Mouse (Mus musculus) fibroblast of lung, adult 2 months (primary cell): Measurements from ENCODE around the gene Nfix.
"Not testable (repeated sequence)": the region's sequence is repeated elsewhere in the genome, so short reads cannot be mapped to it uniquely, and the experiment has no call there.

Source experiments
- DNase-seq: peaks from one replicate; pipeline ENCODE4 v3.0.0-alpha.2; 2011; ENCODE audit warnings: low read depth

The Nfix gene

DNA sequence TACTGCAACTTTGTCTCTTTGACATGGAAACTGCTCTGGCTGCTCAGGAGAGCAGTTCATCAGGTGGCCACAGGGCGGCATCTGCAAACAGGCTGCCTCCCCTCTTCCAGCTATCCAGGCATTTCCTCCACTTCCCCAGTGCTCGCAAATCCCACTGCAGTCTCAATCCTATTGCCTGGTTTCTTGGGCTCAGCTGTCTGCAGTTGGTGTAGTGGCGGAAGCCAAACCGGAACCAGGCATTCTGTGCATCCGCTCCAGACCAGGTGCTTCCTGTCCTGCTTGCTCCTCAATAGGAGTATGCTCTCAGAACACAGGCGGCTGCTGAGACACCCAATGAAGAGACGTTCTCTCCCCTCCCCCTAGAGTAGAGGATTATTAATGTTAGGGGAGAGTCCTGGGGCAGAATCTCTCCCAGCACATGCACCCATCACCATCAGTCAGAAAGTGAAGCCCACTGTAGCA, 100.3 kb downstream of the Nfix start:
- no peak for DNase-seq

DNA sequence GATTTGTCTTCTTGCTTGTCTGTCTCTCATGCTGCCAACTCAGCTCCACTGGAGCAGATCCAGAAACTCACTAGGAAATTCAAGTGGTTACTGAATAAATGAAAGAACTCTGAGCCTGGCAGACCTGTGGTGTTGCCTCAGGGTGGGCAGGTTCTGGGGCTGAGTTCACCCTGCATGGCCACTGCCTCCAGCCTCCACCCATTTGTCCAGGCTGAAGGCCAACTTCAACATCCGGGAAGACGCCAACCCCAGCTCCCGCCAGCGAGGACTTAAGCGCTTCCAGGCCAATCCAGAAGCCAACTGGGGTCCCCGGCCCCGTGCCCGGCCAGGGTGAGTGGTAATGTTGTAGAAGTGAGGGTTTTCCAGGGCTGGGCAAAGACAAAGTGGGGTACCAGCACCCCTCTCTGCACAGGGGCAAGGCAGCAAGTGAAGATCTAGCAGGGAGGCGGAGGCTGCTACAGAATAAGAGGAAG, 101.2 kb downstream of the Nfix start:
- DNase-seq, result peak; percentile 81

DNA sequence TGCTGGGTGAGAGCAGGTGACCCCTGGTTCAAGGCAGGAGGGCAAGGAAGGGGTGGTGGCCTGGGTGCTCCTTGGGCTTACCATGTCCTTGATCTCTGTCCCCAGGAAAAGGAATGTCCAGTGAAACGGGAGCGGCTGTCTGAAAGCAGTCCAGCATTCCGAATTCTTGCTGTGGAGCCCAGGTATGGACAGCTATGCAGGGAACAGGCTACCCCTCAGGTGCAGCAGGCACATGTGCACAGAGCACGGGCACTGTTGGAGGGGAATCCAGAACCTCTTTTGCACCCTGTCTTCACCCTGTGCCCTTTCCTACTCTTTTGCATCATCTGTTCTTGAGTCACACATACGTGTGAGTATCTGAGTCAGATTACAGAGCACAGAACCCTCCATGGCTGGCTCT, 101.9 kb downstream of the Nfix start:
- no peak for DNase-seq

DNA sequence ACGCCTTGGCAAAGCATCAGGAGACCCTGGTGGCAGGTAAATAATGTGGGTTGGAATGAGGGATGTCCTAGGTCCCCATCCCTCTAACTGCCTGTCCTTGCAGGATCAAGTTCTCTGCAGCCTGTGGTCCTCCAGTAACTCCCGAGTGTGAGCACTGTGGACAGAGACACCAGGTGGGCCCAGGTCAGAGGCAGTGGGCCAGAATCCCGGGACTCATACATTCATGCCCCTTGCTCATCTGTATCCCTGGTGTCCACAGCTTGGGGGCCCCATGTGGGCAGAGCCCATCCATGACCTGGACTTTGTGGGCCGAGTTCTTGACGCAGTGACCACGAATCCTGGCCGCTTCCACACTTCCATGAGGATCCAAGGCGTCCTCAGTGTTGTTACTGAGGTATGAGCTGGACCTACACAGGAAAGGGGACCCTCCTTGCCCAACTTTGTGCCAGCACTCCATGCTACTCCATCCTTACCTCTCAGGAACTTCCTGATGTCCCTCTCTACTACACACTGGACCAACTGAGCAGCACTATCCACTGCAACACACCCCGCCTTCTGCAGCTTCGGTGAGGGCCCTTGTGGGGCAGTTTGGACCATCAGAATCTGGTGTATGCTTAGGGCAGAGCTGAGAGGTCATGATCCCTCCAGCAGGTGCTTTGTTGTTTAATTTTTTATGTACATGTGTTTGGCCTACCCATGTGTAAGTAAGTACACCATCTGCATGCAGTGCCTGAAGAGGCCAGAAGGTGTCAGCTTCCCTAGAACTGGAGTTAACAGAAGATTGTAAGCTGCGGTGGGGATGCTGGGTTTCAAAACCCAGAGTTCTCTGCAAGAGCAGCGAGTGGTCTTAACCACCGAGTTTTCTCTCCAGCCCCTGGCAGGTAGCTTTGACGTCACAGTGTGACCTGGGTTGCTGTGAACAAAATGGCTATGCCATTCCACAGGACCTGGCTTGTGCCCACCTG, 102.7 kb downstream of the Nfix start:
- DNase-seq, result no peak

DNA sequence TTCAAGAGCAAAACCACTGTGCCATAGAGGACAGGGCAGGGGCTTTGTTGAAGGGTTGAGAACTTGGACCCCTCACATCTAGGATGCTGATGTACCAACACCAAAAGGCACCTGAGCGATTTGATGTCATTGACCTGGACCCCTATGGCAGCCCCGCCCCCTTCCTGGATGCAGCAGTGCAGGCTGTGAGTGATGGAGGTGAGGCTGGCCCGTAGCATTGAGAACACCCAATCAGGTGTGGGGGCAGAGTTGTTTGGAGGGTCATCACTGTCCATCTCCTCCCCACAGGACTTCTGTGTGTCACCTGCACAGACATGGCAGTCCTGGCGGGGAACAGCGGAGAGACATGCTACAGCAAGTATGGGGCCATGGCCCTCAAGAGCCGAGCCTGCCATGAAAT, 105.0 kb downstream of the Nfix start:
- DNase-seq, result no peak

DNA sequence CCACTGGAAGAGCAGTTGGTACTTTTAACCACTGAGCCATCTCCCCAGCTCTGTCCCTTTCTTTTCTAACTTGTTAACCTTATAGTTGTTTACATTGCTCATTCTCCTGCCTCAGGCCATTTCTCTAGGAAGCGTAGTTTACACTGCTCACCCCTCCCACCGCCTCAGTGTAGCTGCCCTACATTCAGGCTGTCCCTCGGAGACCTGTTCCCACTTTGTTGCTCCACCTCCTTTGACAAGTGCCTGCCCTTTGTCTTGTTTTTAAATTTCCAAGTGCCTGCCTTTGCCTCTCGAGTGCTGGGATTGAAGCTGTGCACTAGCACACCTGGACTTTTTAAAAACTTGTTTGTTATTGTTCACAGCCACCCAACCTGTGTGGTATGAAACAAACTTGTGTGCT, 106.8 kb downstream of the Nfix start:
- DNase-seq, result no peak

DNA sequence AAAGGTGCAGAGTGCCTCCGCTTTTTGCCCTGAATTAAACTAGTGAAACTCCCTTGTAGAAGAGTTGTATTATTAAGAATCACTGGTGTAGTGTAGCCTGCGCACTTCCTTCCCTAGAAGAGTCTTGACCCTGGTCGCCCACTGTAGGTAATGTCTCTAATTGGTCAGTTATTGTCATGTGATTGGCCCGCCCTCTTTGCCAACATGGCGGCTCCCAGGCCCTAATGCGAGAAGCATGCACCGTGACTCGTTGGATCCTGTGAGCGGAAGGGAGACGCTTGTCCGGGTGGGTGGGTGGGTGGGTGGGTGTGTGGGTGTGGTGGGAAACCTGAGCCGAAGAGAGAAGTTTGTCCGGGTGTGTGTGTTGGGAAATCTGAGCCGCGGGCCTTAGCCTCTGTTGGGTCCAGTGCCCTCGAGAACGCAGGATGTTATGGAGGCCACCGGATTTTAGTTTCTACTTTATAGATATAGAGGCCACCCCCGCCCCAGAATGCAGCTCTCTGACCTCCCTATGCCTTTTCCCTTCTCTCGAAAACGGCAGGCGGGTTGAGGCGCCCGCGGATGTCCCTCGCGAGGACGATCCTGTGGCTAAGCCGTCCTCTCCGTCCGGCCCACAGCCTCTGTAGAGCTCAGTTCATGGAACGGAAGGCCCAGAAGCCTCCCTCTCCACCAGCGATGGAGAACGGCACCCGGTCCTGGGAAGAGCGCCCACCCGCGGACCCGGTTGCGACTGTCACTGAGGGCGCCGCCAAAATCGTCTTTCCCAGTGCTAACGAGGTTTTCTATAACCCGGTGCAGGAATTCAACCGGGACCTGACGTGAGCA, 110.8 kb downstream of the Nfix start:
- DNase-seq, result no peak

DNA sequence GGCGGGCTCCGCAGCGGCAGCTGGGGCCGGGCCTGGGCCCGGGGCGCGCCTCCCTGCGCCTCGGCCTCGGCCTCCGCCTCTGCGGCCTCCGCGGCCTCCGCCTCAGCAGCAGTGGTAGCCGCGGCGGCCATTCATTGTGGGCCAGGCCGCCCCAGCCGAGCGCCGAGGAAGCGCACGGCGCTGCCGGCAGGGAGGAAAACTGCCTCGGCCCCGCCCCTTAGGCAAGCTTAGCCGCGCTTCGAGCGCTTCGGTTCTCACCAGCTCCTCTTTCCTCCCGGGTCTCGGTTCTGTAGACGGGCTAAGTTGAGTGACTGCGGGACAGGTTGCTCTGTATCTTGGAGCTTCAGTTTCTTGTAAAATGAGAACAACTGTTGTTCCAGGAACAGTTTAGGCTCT, 112.4 kb downstream of the Nfix start, which contains the start of gene Nacc1:
Nacc1 (minus strand) TSS at position 158 of the 396 bp plus-strand sequence.
- DNase-seq, result no peak

DNA sequence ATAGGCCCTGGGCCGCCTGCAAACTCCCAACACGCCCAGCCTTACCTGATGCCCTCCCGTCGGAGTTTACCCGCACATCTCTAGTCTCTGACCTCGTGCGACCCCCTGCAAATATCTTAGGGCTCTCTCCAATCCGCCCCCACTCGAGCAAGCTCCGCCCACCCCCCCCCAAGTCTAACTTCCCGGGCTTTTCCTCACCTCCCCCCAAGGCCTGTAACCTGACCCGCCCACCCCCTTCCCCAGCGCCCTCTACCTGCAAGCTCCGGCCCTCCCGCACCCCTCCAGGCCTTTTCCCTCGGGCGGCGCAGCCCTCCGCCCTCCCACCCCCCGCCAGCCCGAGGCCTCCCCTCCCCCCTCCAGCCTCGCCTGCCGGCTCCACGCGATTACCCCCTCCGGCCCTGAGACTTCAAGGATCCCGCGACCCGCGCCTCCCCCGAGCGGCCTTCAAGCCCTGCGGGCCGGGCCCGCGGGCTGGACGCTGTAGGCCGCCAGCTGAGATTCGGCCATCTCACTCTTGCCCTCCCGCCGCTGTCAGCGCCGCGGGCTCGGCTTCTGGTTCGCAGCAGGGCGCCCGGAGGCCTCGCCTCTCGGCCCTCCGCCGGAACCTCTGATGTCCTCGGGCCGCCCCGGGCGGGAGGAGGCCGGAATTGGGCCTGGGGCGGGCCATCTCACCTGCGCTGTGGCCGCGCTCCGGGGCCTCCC, 113.0 kb downstream of the Nfix start:
- DNase-seq, result no peak

DNA sequence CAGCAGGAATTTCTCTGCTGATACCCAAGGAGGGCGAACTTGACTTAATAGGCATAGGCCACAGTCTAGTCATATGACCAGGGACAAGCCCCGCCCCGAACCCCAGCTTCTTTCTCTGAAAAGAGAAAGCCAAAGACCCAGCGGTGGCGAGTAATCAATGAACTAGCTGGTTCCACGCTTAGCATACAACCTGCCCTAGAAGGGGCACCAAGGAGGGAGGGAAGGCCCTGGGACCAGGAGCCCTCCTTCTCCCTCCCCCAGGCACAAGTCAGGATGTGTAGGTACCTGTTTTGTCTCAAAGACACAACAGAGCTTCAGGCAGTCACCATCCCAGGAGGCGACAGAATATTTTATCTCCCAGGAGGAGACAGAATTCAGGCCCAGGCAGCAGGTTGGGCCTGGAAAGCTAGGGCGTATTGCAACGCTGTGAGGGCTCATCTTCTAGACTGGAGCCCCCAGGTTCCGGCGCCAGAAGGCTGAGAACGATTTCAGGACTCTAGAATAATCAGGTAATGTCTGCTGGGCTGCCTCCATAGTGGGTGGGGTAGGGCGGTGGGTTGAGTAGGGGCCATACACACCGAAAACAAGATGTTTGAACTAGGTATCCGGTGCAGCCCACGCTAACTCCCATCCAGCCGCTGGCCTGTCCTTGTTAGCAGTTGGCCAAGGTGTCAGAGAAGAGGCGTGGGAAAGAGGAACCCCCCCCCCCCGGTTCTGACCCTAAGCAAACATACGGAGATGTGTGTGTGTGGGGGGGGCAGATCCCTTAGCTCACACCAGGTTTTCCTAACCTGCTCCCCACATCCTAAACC, 113.7 kb downstream of the Nfix start, which contains the start of gene Trmt1:
Trmt1 (plus strand) TSS at position 117 of the 812 bp plus-strand sequence.
- no peak for DNase-seq

DNA sequence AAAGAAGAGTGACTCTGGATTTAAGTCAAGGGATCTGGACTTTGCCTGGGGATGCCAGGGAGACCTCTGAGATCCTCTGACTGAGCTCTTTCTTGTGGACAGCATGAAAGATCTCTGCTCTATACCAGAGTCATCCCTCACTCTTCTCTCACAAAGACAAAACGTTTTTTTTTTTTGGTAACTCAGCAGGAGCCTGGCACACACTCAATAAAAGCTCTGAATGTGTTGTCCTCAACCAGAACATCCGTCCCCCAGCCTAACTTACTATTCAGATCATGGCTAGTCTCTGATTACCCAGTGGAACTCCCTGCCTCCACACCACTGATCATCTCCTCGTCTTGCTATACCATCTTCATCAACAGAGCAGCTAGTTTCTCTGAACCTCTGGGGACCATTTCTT, 115.6 kb downstream of the Nfix start:
- DNase-seq, result no peak

DNA sequence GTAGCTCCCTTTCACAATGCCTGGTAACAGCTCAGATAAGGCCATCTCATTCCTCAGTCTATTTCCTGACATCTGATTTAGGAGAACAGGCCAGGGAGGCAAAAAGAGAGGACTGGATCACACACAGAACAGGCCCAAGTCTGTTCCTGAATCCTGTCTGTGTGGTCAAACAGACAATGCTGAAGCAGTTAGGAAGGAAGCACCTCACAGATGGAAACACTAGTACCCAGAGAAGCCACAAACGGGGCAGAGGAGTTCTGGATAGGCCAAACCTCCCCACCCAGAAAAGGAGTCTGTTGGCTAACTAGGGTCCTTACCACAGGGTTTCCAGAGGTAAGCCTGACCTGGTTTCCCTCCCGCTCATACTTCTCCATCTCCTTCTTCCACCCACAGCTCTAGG, 117.9 kb downstream of the Nfix start:
- no peak for DNase-seq

DNA sequence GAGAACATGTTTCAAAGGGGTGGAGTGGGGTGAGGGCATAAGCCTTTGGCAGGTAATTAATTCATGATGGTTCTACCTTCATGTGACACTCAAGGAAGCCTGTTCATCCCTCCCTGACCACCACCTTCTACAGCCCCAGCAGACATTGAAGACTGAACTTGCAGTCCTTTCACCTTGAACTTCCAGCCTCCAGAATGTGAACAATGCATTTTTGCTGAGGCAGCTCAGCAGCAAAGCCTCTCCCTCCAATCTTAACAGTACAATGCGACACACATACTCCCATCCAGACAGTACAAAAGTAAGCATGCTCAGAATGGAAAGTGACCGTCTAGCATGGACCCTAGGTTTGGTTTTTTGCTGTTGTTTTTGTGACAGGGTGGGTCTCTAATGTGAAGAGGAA, 118.7 kb downstream of the Nfix start:
- DNase-seq, result no peak

DNA sequence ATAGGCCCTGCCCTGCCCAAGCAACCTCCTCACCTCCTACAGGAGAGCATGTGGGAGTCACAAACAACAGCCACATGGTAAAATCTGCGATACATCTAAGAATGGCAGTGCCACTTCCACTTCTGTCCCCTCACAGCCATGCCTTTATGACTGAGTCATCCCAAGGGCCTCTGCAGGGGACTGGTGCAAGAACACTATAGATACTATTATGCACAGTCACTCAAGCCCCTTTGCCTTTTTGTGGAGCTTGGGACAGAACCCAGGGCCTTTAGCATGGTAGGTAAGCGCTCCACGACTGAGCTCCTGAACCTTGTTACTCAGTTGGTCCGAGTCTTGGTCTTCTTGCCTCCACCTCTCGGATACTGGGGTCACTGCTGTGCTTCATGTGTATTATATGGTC, 122.8 kb downstream of the Nfix start:
- DNase-seq, result no peak

DNA sequence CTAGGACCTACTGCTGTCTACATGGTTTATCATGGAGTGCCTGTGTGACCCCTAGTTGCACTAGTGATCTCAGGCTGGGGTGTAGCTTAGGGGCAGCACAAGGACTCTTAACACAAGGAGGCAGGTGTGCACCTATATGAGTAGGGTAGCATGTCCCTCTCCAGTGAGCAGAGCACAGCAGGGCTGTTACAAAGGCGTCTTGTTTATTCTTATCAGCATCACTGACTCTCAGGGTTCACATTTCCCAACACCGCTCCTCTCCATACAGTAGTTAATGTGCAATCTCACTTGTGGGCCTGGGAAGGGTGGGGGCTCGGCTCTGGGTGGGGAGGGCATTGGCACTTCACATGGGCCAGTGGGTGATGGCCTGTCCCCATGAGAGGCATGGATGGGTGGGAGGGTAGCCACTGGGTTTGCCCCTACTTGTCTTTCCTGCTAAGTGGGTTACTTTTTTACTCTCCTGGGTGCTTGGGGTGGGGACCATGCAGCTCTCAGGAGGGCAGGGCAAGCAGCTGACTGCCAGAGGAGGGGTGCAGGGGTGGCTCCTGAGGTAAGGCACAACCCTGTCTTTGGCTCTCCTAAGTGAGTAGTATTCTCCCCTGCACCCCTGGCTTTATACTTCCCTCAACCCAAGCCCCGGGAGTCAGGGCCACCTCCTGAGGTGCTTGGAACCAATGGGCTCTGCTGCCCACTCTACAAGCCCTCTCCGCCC, 129.7 kb downstream of the Nfix start:
- DNase-seq, result not testable (repeated sequence)

DNA sequence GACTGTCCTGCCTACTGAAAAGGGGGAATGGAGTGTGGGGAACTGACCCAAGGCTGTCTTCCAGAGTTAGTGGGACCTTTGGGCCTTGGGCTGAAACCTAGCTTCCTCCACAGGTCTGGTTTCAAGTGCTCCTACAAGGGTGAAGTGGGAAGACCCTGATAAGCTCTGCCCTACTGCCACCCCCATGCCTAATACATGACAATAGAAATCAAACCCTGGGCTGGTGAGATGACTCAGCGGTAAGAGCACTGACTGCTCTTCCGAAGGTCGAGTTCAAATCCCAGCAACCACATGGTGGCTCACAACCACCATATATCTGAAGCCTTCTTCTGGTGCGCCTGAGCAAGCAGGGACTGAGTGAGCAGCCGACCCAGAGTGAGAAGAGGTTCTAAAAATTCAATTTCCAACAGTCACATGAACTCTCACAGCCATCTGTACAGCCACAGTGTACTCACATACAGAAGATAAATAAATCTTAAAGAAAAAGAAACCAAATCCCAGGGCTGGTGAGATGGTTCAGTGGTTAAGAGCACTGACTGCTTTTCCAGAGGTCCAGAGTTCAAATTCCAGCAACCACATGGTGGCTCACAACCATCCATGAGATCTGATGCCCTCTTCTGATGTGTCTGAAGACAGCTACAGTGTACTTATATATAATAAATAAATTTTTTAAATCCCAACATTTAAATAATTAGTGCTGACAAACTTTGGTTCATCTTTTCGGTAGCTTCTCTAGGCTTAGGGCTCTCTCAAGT, 131.2 kb downstream of the Nfix start:
- no peak for DNase-seq

DNA sequence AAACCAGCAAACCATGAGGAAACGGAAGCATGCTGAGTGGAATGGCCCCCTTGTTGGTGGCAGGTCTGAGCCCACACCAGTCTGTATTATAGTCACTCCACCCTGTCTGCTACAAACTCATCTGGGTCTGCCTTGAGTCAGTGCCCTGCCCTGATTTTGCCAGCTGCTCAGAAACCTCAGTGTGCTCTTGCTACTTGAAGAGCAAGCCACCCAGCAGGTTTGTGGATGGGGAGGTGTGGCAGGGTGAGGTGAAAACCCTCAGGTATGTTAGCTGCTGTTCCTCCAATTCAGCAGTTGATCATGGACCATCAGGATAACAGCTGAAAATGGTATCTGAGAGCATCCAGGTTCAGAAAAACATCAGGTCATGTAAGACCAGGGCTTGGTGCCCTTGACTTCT, 132.1 kb downstream of the Nfix start:
- no peak for DNase-seq

DNA sequence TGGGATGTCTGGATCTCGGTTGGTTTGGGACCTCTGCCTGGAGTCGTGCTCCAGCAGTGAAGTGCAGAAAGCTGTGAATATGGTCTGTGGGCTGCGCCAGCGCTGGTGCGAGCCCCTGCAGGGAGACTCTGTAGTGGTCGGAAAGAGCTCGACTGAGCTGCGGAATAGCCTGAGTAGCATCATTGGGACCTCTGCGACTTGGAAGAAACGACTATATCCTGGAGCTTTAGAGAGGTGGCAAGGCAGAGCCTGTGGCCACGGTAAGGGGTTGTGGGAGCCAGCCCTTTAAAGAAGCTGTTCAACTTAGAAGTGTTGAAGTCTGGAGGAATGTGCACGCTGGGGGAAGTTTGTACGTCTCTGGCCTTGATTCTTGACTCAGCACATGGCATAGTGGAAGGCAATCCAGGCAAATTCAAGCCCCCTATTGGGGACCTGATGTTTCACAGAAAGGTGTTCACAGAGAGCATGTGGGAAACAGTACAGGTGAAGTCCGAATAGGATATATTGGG, 134.7 kb downstream of the Nfix start:
- no peak for DNase-seq

DNA sequence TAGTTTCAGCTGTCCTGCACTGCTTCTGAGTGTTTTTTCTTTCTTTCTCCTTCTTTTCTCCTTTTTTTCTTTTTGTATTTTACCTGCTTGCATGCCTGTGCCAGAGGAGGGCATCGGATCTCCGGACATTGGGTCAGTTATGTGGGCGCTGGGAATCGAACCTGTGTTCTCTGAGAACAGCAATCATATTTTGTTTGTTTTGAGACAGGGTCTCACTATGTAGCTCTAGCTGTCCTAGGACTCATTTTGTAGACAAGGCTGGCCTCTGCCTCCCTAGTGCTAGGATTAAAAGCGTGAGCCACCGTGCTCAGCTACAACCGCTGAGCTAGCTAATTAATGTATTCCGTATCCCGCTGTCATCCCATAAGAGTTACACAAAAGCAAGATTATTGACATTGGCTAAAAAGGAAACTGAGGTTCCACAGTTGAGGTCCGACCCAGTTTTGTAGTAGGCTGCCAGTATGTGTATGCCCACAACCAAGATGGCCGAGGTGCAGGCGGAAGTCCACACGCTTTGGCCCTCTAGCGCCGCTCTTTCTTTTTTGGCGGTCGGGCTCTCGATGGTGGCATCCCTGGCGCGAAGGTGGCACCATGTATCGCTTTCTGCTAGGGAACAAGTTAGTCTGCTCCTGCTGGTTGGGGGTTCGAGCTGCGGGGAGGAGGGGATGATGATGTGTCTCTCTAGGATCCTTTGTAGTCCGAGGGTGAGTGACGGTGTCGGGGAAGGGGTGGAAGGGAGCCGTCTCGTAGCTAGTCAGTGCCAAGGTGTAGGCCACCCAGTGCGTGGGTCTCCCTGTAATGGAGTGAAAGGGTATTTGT, 135.4 kb downstream of the Nfix start:
- no peak for DNase-seq
